Mouse (Mus musculus) left cerebral cortex, postnatal 25 days (tissue): ENCODE measurements at regions not wholly inside any gene's neighbourhood (a gene's known extent, or its start where the extent isn't known, plus 50 kb on each side); places are given as distances from the start of the nearest gene placed in this dataset.

Source experiments
- DNase-seq, 2 experiments: peaks; one replicate each; pipeline ENCODE4 v3.0.0; 2022; ENCODE audit warnings: low spot score in 2 of 2, mixed read lengths in 1 of 2
- intact Hi-C: fragments of 180-260 bp; cut with DNase I; formaldehyde crosslinking; loops from one replicate; pipeline ENCODE4 v1.15.1; 2025

GRCm38 (mm10) chr12:9997571-9997970, 372.2 kb upstream of the Nt5c1b start:
- intact Hi-C loops = no loop called here
- DNase-seq = no peak

- DNase-seq = no peak
- intact Hi-C loops = no loop called here
Measured at GRCm38 (mm10) chr12:9999933-10000332, 369.8 kb upstream of the Nt5c1b start.

- intact Hi-C loops = no loop called here
- DNase-seq = no peak
Measured at GRCm38 (mm10) chr12:10008473-10008872, 361.3 kb upstream of the Nt5c1b start.

GRCm38 (mm10) chr12:10016710-10017581, 352.8 kb upstream of the Nt5c1b start:
- no peak for DNase-seq

GRCm38 (mm10) chr12:10035479-10035878, 334.3 kb upstream of the Nt5c1b start:
- no peak for DNase-seq
- intact Hi-C loops = no loop called here

More at GRCm38 (mm10) chr12:10016710-10017581, 352.8 kb upstream of the Nt5c1b start:
- intact Hi-C loops = no loop called here

- intact Hi-C loops = no loop called here
Measured at GRCm38 (mm10) chr12:10062006-10062514, 307.7 kb upstream of the Nt5c1b start.

GRCm38 (mm10) chr12:10078341-10078740, 291.4 kb upstream of the Nt5c1b start:
- intact Hi-C loops = no loop called here
- no peak for DNase-seq

More at GRCm38 (mm10) chr12:10062006-10062514, 307.7 kb upstream of the Nt5c1b start:
- DNase-seq = no peak

- DNase-seq = peak; percentile 8 to 59
- intact Hi-C loops = no loop called here
Measured at GRCm38 (mm10) chr12:10079482-10079881, 290.3 kb upstream of the Nt5c1b start.

GRCm38 (mm10) chr12:10112874-10113453, 256.8 kb upstream of the Nt5c1b start:
- no peak for DNase-seq
- intact Hi-C loops = no loop called here

- intact Hi-C loops = no loop called here
Measured at GRCm38 (mm10) chr12:10122102-10122501, 247.7 kb upstream of the Nt5c1b start.

GRCm38 (mm10) chr12:10127995-10128573, 241.7 kb upstream of the Nt5c1b start:
- no peak for DNase-seq
- intact Hi-C loops = no loop called here

More at GRCm38 (mm10) chr12:10122102-10122501, 247.7 kb upstream of the Nt5c1b start:
- no peak for DNase-seq

- intact Hi-C loops = no loop called here
- DNase-seq = no peak
Measured at GRCm38 (mm10) chr12:10134141-10134540, 235.6 kb upstream of the Nt5c1b start.

GRCm38 (mm10) chr12:10135915-10136314, 233.9 kb upstream of the Nt5c1b start:
- intact Hi-C loops = no loop called here
- no peak for DNase-seq

- intact Hi-C loops = no loop called here
- no peak for DNase-seq
Measured at GRCm38 (mm10) chr12:10140131-10140530, 229.6 kb upstream of the Nt5c1b start.

GRCm38 (mm10) chr12:10160837-10161236, 208.9 kb upstream of the Nt5c1b start:
- DNase-seq = peak in 1 of 2 experiments; percentile 51
- intact Hi-C loops = loop anchor here (10.0 kb wide), 1 partner anchor 306 kb away; no protein-coding TSS in a partner anchor

- intact Hi-C loops = loop anchor here (10.0 kb wide), 1 partner anchor 313 kb away; no protein-coding TSS in a partner anchor
- no peak for DNase-seq
Measured at GRCm38 (mm10) chr12:10168042-10168441, 201.7 kb upstream of the Nt5c1b start.

GRCm38 (mm10) chr12:10168581-10168980, 201.2 kb upstream of the Nt5c1b start:
- intact Hi-C loops = loop anchor here (10.0 kb wide), 1 partner anchor 314 kb away; no protein-coding TSS in a partner anchor
- peak; percentile 23 to 83 for DNase-seq

GRCm38 (mm10) chr12:10178718-10179117, 191.1 kb upstream of the Nt5c1b start:
- intact Hi-C loops = no loop called here
- no peak for DNase-seq

GRCm38 (mm10) chr12:10179147-10179814, 190.5 kb upstream of the Nt5c1b start:
- intact Hi-C loops = no loop called here

More at GRCm38 (mm10) chr12:10179147-10179814, 190.5 kb upstream of the Nt5c1b start:
- DNase-seq = no peak
